In the genomic region with DNA sequence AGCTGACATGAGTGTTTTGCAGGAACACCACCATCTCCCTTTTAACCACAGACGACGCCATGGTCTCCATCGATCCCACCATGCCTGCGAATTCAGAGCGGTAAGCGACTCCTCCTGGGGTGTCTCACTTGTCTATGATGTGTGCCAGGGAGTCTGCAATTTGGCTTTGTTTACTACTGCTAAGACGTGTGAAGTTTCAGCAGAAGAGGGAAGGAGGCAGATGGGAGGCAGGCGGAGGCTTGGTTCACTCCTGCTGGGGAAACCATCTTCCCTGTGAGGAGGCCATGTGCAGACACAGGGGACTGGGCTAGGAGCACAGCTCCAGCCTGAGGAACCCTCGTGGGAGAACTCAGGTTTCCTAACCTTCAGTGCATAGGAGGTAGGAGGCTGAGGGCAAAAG, we compare ENCODE assay signal across 20 mouse cellular contexts. TPM values are rescaled to one million over a fixed set of nuclear protein-coding genes. Genes with fewer than 3 reads are reported as not detected.
DNase-seq lines count a peak whose midpoint lies in the region; ATAC-seq and TF ChIP-seq lines count a peak whose summit lies in the region.
"Had no signal": no experiment of that assay in that cellular context is flagged by ENCODE, and none has a peak within 500 bp of the region (broad histone marks: within the 10 kb centered on the region; RNA-seq: fewer than 3 reads in every experiment).

No protein-coding gene starts in this region.

- no peaks in the 10 kb centered on the region for H3K27me3 ChIP-seq in forebrain, embryonic 14.5 days (replicated peaks; ENCODE audit: control insufficient read depth, insufficient read depth, low read length)
- H3K27me3 ChIP-seq in forebrain, embryonic 12.5 days = no peaks in the 10 kb centered on the region; the same call in 1 of the 2 replicates
- H3K27me3 ChIP-seq in midbrain, embryonic 11.5 days (ENCODE audit: control insufficient read depth, insufficient read depth, low read length) = no peaks in the 10 kb centered on the region
- H3K27me3 ChIP-seq: embryonic facial prominence, embryonic 12.5 days; hindbrain, embryonic 12.5 days; limb, embryonic 12.5 days had no signal

- DNase-seq in forebrain, embryonic 14.5 days (ENCODE audit: low spot score) = peak; percentile 69
- DNase-seq in brain, embryonic 14.5 days (ENCODE audit: low read depth) = peak; percentile 80
- DNase-seq in frontal cortex, postnatal 36 days (ENCODE audit: low spot score in 2 of 2) = peak; percentile 48 to 62
- DNase-seq in right cerebral cortex, postnatal 10 days (ENCODE audit: low spot score in 2 of 2) = peak; percentile 76 to 84
- no peak for DNase-seq in testis, postnatal 14 days (ENCODE audit: low spot score)
- no peak for DNase-seq in midbrain, embryonic 11.5 days (ENCODE audit: low spot score, missing footprints)
- DNase-seq in B cell, adult 2 months = no peak
- DNase-seq: cerebellum, postnatal 36 days; heart, adult 18-20 months; kidney, postnatal 36 days; thymus, postnatal 4 days had no signal

- H3K27ac ChIP-seq in forebrain, embryonic 14.5 days (ENCODE audit: low read depth, low read length) = peak overlapping the region; percentile 63
- H3K27ac ChIP-seq in forebrain, embryonic 12.5 days = no peak overlapping the region
- no peak overlapping the region for H3K27ac ChIP-seq in midbrain, embryonic 11.5 days (ENCODE audit: low read depth, low read length)
- H3K27ac ChIP-seq: embryonic facial prominence, embryonic 12.5 days; hindbrain, embryonic 12.5 days; limb, embryonic 12.5 days; liver, embryonic 14.5 days had no signal

- no peak for TF ChIP-seq POLR2A in brain, embryonic 14.5 days (IDR thresholded peaks at IDR 0.05; ENCODE audit: borderline replicate concordance, extremely low read depth, insufficient read depth, insufficient read length, poor library complexity, severe bottlenecking)

- H3K4me1 ChIP-seq in forebrain, embryonic 14.5 days (ENCODE audit: control insufficient read depth, insufficient read depth, low read length) = peaks cover 20% of the 10 kb centered on the region
- H3K4me1 ChIP-seq in forebrain, embryonic 12.5 days = peaks cover 11% of the 10 kb centered on the region
- peaks cover 4% of the 10 kb centered on the region for H3K4me1 ChIP-seq in midbrain, embryonic 11.5 days (ENCODE audit: control insufficient read depth, insufficient read depth, low read length)
- H3K4me1 ChIP-seq: megakaryocyte, embryonic 14.5 days had no signal

- no peak overlapping the region for H3K4me3 ChIP-seq in forebrain, embryonic 14.5 days (ENCODE audit: low read depth, low read length)
- H3K4me3 ChIP-seq in forebrain, embryonic 12.5 days (replicated peaks) = no peak overlapping the region
- H3K4me3 ChIP-seq in midbrain, embryonic 11.5 days (ENCODE audit: low read depth, low read length) = no peak overlapping the region
- H3K4me3 ChIP-seq: embryonic facial prominence, embryonic 12.5 days; hindbrain, embryonic 12.5 days; limb, embryonic 12.5 days; megakaryocyte, embryonic 14.5 days had no signal

- WGBS in forebrain, embryonic 14.5 days = 69% methylated on average over 9 of the region's 9 CpGs
- 90% methylated on average over 9 of the region's 9 CpGs for WGBS in forebrain, embryonic 12.5 days
- 85% methylated on average over 9 of the region's 9 CpGs for WGBS in midbrain, embryonic 11.5 days

- peak; percentile 73; the same call in 1 of the 2 replicates for ATAC-seq in forebrain, embryonic 14.5 days
- ATAC-seq in forebrain, embryonic 12.5 days (ENCODE audit: low FRiP score) = no peak
- ATAC-seq in midbrain, embryonic 11.5 days (ENCODE audit: low FRiP score) = no peak
- ATAC-seq: intestine, postnatal 0 days; lung, postnatal 0 days; Patski had no signal

- no peak overlapping the region for H3K4me2 ChIP-seq in forebrain, embryonic 14.5 days (ENCODE audit: low read length)
- no peak overlapping the region for H3K4me2 ChIP-seq in forebrain, embryonic 12.5 days
- no peak overlapping the region for H3K4me2 ChIP-seq in midbrain, embryonic 11.5 days
- H3K4me2 ChIP-seq: embryonic facial prominence, embryonic 12.5 days; hindbrain, embryonic 12.5 days; limb, embryonic 12.5 days had no signal

- peaks cover 55% of the 10 kb centered on the region for H3K36me3 ChIP-seq in forebrain, embryonic 14.5 days (ENCODE audit: control insufficient read depth, insufficient read depth, low read length)
- peaks cover 37% of the 10 kb centered on the region for H3K36me3 ChIP-seq in forebrain, embryonic 12.5 days (replicated peaks)
- no peaks in the 10 kb centered on the region for H3K36me3 ChIP-seq in midbrain, embryonic 11.5 days (ENCODE audit: control insufficient read depth, insufficient read depth, low read length)

- H3K9ac ChIP-seq in forebrain, embryonic 14.5 days (ENCODE audit: low read length) = no peak overlapping the region
- no peak overlapping the region for H3K9ac ChIP-seq in forebrain, embryonic 12.5 days
- no peak overlapping the region for H3K9ac ChIP-seq in midbrain, embryonic 11.5 days (ENCODE audit: low read length)
- H3K9ac ChIP-seq: embryonic facial prominence, embryonic 12.5 days; hindbrain, embryonic 12.5 days; limb, embryonic 12.5 days; liver, embryonic 14.5 days had no signal

- no peaks in the 10 kb centered on the region for H3K9me3 ChIP-seq in forebrain, embryonic 14.5 days (replicated peaks; ENCODE audit: control insufficient read depth, low read length)
- H3K9me3 ChIP-seq in forebrain, embryonic 12.5 days = no peaks in the 10 kb centered on the region
- H3K9me3 ChIP-seq in midbrain, embryonic 11.5 days (ENCODE audit: control insufficient read depth, low read length) = no peaks in the 10 kb centered on the region
- H3K9me3 ChIP-seq: embryonic facial prominence, embryonic 12.5 days; hindbrain, embryonic 12.5 days; limb, embryonic 12.5 days; megakaryocyte, embryonic 14.5 days had no signal

- TF ChIP-seq CTCF in brain, embryonic 14.5 days (IDR thresholded peaks at IDR 0.05; ENCODE audit: borderline replicate concordance, extremely low read depth, insufficient read depth, insufficient read length) = no peak

RNA-seq across cellular contexts. Expression of gene Pde9a, which starts 29.2 kb away (rescaled TPM):
- polyA plus RNA-seq in forebrain, embryonic 14.5 days (2014; fragmentation: Nextera tagmentation; extraction: Ambion mirVana) = 60.7 and 68.5 TPM in 2 replicates
- polyA plus RNA-seq in forebrain, embryonic 12.5 days (2016; fragmentation: Nextera tagmentation; extraction: Ambion mirVana) = 34.7 and 36.7 TPM in 2 replicates
- polyA plus RNA-seq in brain, embryonic 14.5 days (2012; rRNA removed) = 60.9 and 112 TPM in 2 replicates
- 23.4 and 23.5 TPM in 2 replicates for polyA plus RNA-seq in midbrain, embryonic 11.5 days (2014; fragmentation: Nextera tagmentation; extraction: Ambion mirVana)
- polyA plus RNA-seq: Patski had no signal

Comparison
In these comparisons a context has a peak if more than half of its experiments do, and no peak if none do; other contexts are left out.
1. DNase-seq: peak in forebrain, embryonic 14.5 days (single experiment), brain, embryonic 14.5 days (single experiment), frontal cortex, postnatal 36 days (2 of 2) and right cerebral cortex, postnatal 10 days (2 of 2); none in testis, postnatal 14 days (single experiment), midbrain, embryonic 11.5 days (single experiment) and B cell, adult 2 months (0 of 2).